Mouse (Mus musculus): ENCODE data around the gene Cnn1. TPM values are rescaled to one million over a fixed set of nuclear protein-coding genes. Genes with fewer than 3 reads are reported as not detected.

Cnn1 gene
- polyA plus RNA-seq (2012), result not detected in 2 replicates

GRCm38 (mm10) chr9:22098993-22099696, at the start of gene Cnn1:
TSS of gene Cnn1 (plus strand) at chr9:22099216.
- no peak for TF ChIP-seq GATA1 (IDR thresholded peaks at IDR 0.05; ENCODE audit: low read length)

GRCm38 (mm10) chr9:22049315-22049714, 49.7 kb upstream of the Cnn1 start:
- TF ChIP-seq GATA1 (IDR thresholded peaks at IDR 0.05; ENCODE audit: low read length), result no peak

GRCm38 (mm10) chr9:22049721-22050270, 49.2 kb upstream of the Cnn1 start:
- no peak for TF ChIP-seq GATA1 (IDR thresholded peaks at IDR 0.05; ENCODE audit: low read length)

GRCm38 (mm10) chr9:22050351-22050889, 48.6 kb upstream of the Cnn1 start:
- no peak for TF ChIP-seq GATA1 (IDR thresholded peaks at IDR 0.05; ENCODE audit: low read length)

GRCm38 (mm10) chr9:22051161-22051957, 47.7 kb upstream of the Cnn1 start:
- no peak for TF ChIP-seq GATA1 (IDR thresholded peaks at IDR 0.05; ENCODE audit: low read length)

- no peak for TF ChIP-seq GATA1 (IDR thresholded peaks at IDR 0.05; ENCODE audit: low read length)
Measured at GRCm38 (mm10) chr9:22051958-22052254, 47.1 kb upstream of the Cnn1 start, which contains the start of gene Elavl3. TSS of gene Elavl3 (minus strand) at chr9:22052023.

GRCm38 (mm10) chr9:22053657-22054056, 45.4 kb upstream of the Cnn1 start:
- no peak for TF ChIP-seq GATA1 (IDR thresholded peaks at IDR 0.05; ENCODE audit: low read length)

GRCm38 (mm10) chr9:22054411-22055076, 44.5 kb upstream of the Cnn1 start:
- TF ChIP-seq GATA1 (IDR thresholded peaks at IDR 0.05; ENCODE audit: low read length), result no peak

GRCm38 (mm10) chr9:22055713-22056112, 43.3 kb upstream of the Cnn1 start:
- no peak for TF ChIP-seq GATA1 (IDR thresholded peaks at IDR 0.05; ENCODE audit: low read length)

- no peak for TF ChIP-seq GATA1 (IDR thresholded peaks at IDR 0.05; ENCODE audit: low read length)
Measured at GRCm38 (mm10) chr9:22056303-22056910, 42.6 kb upstream of the Cnn1 start.

- no peak for TF ChIP-seq GATA1 (IDR thresholded peaks at IDR 0.05; ENCODE audit: low read length)
Measured at GRCm38 (mm10) chr9:22057031-22057517, 41.9 kb upstream of the Cnn1 start.

- TF ChIP-seq GATA1 (IDR thresholded peaks at IDR 0.05; ENCODE audit: low read length), result no peak
Measured at GRCm38 (mm10) chr9:22058011-22058424, 41.0 kb upstream of the Cnn1 start.

GRCm38 (mm10) chr9:22061339-22061738, 37.7 kb upstream of the Cnn1 start:
- TF ChIP-seq GATA1 (IDR thresholded peaks at IDR 0.05; ENCODE audit: low read length), result no peak

- no peak for TF ChIP-seq GATA1 (IDR thresholded peaks at IDR 0.05; ENCODE audit: low read length)
Measured at GRCm38 (mm10) chr9:22064341-22064740, 34.7 kb upstream of the Cnn1 start.

- TF ChIP-seq GATA1 (IDR thresholded peaks at IDR 0.05; ENCODE audit: low read length), result no peak
Measured at GRCm38 (mm10) chr9:22065642-22066041, 33.4 kb upstream of the Cnn1 start.
